Mouse (Mus musculus) liver, embryonic 15.5 days (tissue): ENCODE data around the gene Rnf40. TPM values are rescaled to one million over a fixed set of nuclear protein-coding genes. Genes with fewer than 3 reads are reported as not detected.
"Not testable (repeated sequence)": the region's sequence is repeated elsewhere in the genome, so short reads cannot be mapped to it uniquely, and the experiment has no call there.

Source experiments
- ATAC-seq: fragments of 200-750 bp; cut with Nextera tagmentation; 2 replicates; pipeline ENCODE4 v1.8.0; 2017; ENCODE audit warnings: moderate number of reproducible peaks, mild to moderate bottlenecking, moderate library complexity; ENCODE audit not compliant: insufficient read depth
- H3K27ac ChIP-seq: fragments of 300-500 bp; sonication (generic); replicated peaks from 2 replicates; pipeline ENCODE4 v1.5.1; 2015; ENCODE audit warnings: mild to moderate bottlenecking, inconsistent platforms
- H3K27me3 ChIP-seq: fragments of 300-500 bp; sonication (generic); 2 replicates; pipeline ENCODE4 v1.6.1; 2015; ENCODE audit warnings: mild to moderate bottlenecking, inconsistent platforms
- H3K36me3 ChIP-seq: fragments of 300-500 bp; sonication (generic); replicated peaks from 2 replicates; pipeline ENCODE4 v1.6.1; 2015; ENCODE audit warnings: moderate library complexity, mild to moderate bottlenecking, inconsistent platforms
- H3K4me1 ChIP-seq: fragments of 300-500 bp; sonication (generic); replicated peaks from 2 replicates; pipeline ENCODE4 v1.6.1; 2015; ENCODE audit warnings: inconsistent platforms
- H3K4me2 ChIP-seq: fragments of 300-500 bp; sonication (generic); 2 replicates; pipeline ENCODE4 v1.6.1; 2015; ENCODE audit warnings: moderate library complexity, mild to moderate bottlenecking, inconsistent platforms
- H3K4me3 ChIP-seq: fragments of 300-500 bp; sonication (generic); replicated peaks from 2 replicates; pipeline ENCODE4 v1.5.1; 2015; ENCODE audit warnings: mild to moderate bottlenecking, inconsistent platforms
- H3K9ac ChIP-seq: fragments of 300-500 bp; sonication (generic); 2 replicates; pipeline ENCODE4 v1.6.1; 2015; ENCODE audit warnings: moderate library complexity, mild to moderate bottlenecking, inconsistent platforms
- H3K9me3 ChIP-seq: fragments of 300-500 bp; sonication (generic); replicated peaks from 2 replicates; pipeline ENCODE4 v1.6.1; 2016; ENCODE audit warnings: inconsistent platforms
- WGBS: fragments of 180-500 bp; shearing (Covaris S2); methylation state at CpG from one replicate; pipeline ENCODE4 v1.1.7; 2015; ENCODE audit warnings: mixed read lengths; ENCODE audit not compliant: insufficient replicate concordance; 5-methylcytosine and 5-hydroxymethylcytosine counted together
- polyA plus RNA-seq: library from polyadenylated mRNA; unstranded; fragments of >200 nt; fragmentation: Nextera tagmentation; extraction: Ambion mirVana; gene quantifications from 2 replicates; pipeline ENCODE4 v1.2.1, GENCODE M21; 2015

The Rnf40 gene
- polyA plus RNA-seq, 1 experiment from 2014 or later, result 18.3 TPM

DNA sequence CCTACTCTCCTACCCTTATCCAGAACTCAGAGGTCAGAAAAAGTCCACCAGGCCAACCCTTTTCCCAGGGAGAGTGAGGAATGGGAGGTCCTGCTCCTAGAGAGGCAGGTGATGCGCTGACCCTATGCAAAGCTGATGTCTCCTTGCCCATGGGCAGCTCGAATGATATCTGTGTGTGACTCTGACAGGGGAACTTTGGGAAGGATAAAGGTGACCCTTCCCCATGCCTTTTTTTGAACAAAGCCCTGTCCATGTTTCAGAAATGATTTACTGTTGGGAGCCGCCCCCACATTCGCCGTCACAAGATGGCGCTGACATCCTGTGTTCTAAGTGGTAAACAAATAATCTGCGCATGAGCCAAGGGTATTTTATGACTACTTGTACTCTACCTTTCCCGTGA is 29.8 kb downstream of the Rnf40 start:
- 87% methylated on average over 7 of the region's 8 CpGs for WGBS
- H3K27me3 ChIP-seq, result peaks cover 22% of the 10 kb centered on the region
- H3K9ac ChIP-seq, H3K4me3 ChIP-seq, H3K36me3 ChIP-seq, H3K9me3 ChIP-seq, H3K27ac ChIP-seq, H3K4me2 ChIP-seq, ATAC-seq: not testable (repeated sequence)
- peaks cover 25% of the 10 kb centered on the region for H3K4me1 ChIP-seq

DNA sequence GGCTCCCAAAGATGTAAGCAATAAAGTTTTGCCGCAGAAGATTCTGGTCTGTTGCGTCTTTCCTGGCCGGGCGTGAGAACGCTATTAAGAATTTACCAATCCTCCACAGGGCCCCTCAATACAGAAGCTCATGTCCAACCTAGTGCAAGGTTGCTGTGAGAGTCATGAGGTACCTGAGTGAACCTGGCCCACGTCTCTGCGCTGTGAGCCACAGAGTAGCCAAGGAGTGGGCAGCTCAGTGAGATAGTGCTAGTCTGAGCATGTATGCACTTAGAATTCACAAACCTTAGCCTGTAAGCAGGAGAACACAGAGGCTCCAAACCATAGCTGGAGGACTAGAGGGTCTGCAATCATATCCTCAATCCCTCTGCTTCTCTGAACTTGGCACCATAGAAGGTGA is 37.5 kb downstream of the Rnf40 start:
- no peaks in the 10 kb centered on the region for H3K27me3 ChIP-seq
- no peaks in the 10 kb centered on the region for H3K9me3 ChIP-seq
- peak overlapping the region; percentile 64 for H3K4me2 ChIP-seq
- peak overlapping the region; percentile 81 for H3K27ac ChIP-seq
- H3K4me1 ChIP-seq, result peaks cover 21% of the 10 kb centered on the region
- H3K9ac ChIP-seq, result no peak overlapping the region
- H3K4me3 ChIP-seq, result peak overlapping the region; percentile 30
- 86% methylated on average over 7 of the region's 7 CpGs for WGBS
- ATAC-seq, result no peak
- no peaks in the 10 kb centered on the region for H3K36me3 ChIP-seq

DNA sequence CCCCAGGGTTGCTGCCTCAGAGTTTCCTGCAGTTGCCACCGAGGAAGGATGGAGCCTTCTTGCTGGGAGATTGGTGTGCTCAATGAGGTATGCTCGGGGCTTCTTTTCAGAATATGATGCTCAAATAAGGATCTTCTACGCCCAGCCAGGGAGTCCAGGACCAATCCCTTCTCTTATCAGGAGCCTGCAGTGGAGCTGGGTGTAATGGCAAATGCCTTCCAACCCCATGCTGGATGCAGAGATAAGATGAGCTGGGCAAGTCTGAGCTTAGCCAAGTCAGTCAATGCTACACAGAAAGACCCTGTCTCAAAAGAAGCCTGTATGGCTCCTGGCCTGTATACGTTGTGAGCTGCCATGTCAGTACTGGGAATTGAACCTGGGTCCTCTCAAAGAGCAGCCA is 37.9 kb downstream of the Rnf40 start:
- no peak overlapping the region for H3K9ac ChIP-seq
- peak; percentile 100 for ATAC-seq
- H3K27ac ChIP-seq, result peak overlapping the region; percentile 81
- no peaks in the 10 kb centered on the region for H3K27me3 ChIP-seq
- peak overlapping the region; percentile 64 for H3K4me2 ChIP-seq
- H3K4me3 ChIP-seq, result peak overlapping the region; percentile 30
- H3K4me1 ChIP-seq, result peaks cover 21% of the 10 kb centered on the region
- H3K9me3 ChIP-seq, result no peaks in the 10 kb centered on the region
- H3K36me3 ChIP-seq, result no peaks in the 10 kb centered on the region
- 16% methylated on average over 4 of the region's 4 CpGs for WGBS

DNA sequence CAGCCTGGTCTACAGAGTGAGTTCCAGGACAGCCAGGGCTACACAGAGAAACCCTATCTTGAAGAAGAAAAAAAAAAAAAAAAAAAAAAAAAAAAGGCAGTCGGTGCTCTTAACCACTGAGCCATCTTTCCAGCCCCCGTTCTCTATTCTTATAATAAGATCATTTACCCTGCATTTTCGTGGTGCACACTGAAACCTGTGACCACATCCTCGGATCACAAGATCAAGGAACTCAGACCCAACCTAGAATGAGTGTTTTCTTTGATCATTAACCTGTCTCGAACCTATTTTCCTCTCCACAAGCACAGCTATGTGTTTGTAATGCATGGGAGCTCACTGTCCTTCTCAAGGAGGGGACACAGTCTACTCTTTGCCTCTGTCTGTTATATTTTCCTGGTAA is 40.1 kb downstream of the Rnf40 start:
- H3K36me3 ChIP-seq, result no peaks in the 10 kb centered on the region
- no peak overlapping the region for H3K4me2 ChIP-seq
- H3K9me3 ChIP-seq, result no peaks in the 10 kb centered on the region
- H3K9ac ChIP-seq, result no peak overlapping the region
- WGBS, result 57% methylated on average over 5 of the region's 5 CpGs
- ATAC-seq, result no peak
- H3K27me3 ChIP-seq, result no peaks in the 10 kb centered on the region
- no peak overlapping the region for H3K4me3 ChIP-seq
- peaks cover 21% of the 10 kb centered on the region for H3K4me1 ChIP-seq
- no peak overlapping the region for H3K27ac ChIP-seq

DNA sequence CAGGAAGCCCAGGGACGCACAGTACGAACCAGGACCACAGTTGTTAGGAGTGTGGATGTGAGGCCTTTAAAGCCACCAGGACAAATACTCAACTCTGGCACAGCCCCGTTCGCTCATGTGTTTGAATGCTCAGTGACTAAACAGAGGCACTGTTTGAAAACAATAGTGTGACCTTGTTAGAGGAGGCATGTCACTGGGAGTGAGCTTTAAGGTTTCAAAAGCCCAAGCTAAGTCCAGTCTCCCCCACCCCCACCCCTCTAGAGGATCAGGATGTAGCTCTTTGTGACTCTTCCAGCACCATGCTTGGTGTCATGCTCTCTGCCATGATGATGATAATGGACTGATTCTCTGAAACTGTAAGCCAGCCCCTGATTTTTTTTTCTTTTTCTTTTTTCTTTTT is 42.8 kb downstream of the Rnf40 start:
- Histone ChIP-seq H3K4me1 (peaks cover 15% of the 10 kb centered on the region), H3K27me3 (peaks cover 26% of the 10 kb centered on the region), H3K9me3 (no peaks in the 10 kb centered on the region), H3K4me2 (no peak overlapping the region), H3K36me3 (no peaks in the 10 kb centered on the region), H3K4me3 (no peak overlapping the region), H3K9ac (no peak overlapping the region), H3K27ac (no peak overlapping the region)
- no peak for ATAC-seq
- WGBS, result 80% methylated on average over 4 of the region's 4 CpGs

DNA sequence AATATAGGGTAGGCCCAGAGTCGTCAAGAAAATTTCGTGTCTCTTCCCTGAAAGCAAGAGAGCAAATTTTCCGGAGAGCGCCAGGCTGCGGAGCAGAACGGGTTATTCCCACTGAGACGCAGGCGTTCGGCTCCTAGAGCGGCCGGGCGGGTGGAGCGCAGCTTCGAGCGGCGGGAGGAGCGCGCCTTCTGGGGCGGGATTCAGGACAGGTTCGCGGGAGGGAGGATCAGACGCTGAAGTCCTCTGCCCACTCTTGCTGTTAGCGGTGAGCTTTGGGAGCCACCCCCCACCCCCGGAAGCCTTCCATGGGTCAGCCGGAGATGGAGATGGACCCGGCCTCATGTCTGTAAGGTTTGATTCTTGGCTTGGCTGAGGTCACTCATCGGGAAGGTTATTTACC is 48.4 kb downstream of the Rnf40 start:
- under 1% methylated on average over 27 of the region's 27 CpGs for WGBS
- Histone ChIP-seq H3K4me3 (peak overlapping the region; percentile 38), H3K4me1 (peaks cover 7% of the 10 kb centered on the region), H3K27me3 (peaks cover 68% of the 10 kb centered on the region), H3K9me3 (no peaks in the 10 kb centered on the region), H3K27ac (no peak overlapping the region), H3K9ac (0 out of 2 replicates have a peak overlapping the region, but pooled peaks have one; percentile 5), H3K36me3 (no peaks in the 10 kb centered on the region), H3K4me2 (peak overlapping the region; percentile 50)
- ATAC-seq, result peak; percentile 47; the same call in 1 of the 2 replicates

DNA sequence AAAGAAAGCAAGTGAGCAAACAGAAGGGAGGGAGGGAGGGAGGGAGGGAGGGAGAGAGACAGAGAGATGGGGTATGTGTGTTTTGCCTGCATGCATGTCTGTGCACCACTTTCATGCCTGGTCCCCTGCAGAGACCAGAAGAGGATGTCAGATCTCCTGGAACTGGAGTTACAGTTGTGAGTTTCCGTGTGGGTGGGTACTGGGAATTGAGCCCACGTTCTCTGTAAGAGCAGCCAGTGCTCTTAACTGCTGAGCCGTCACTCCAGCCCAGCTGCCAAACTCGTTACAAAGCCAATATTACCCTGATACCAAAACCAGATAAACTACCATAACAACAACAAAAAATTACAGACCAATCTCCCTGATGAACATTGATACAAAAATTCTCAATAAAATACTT is 52.7 kb downstream of the Rnf40 start:
- no peak for ATAC-seq
- H3K27me3 ChIP-seq, result peaks cover 64% of the 10 kb centered on the region
- 37% methylated on average over 4 of the region's 4 CpGs for WGBS

DNA sequence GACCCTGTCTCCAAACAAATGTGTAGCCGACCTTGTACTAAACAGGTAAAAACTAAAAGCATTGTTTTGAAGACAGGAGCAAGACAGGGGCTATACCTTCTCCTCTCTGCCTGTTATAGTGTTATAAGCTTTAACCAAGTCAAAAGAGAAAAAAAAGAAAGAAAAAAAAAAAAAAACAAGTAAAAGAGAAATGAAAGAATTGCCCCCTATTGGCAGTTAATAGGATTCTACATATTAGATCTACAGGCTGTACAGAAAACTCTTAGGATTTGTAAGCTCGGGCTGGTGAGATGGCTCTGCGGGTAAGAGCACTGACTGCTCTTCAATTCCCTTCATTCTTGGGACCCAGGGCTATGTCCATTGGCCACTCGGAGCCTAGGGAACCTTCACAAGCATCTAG is 53.7 kb downstream of the Rnf40 start:
- peaks cover 56% of the 10 kb centered on the region for H3K27me3 ChIP-seq
- H3K9me3 ChIP-seq, result no peaks in the 10 kb centered on the region
- 56% methylated on average over 4 of the region's 4 CpGs for WGBS
- no peak for ATAC-seq
- no peak overlapping the region for H3K9ac ChIP-seq
- no peak overlapping the region for H3K4me2 ChIP-seq
- H3K4me1 ChIP-seq, result no peaks in the 10 kb centered on the region
- H3K27ac ChIP-seq, result no peak overlapping the region
- H3K36me3 ChIP-seq, result no peaks in the 10 kb centered on the region
- H3K4me3 ChIP-seq, result no peak overlapping the region

More for the DNA sequence above, 52.7 kb downstream of the Rnf40 start:
- Histone ChIP-seq H3K9ac (no peak overlapping the region), H3K4me3 (no peak overlapping the region), H3K4me2 (no peak overlapping the region), H3K36me3 (no peaks in the 10 kb centered on the region), H3K4me1 (peaks cover 7% of the 10 kb centered on the region), H3K27ac (no peak overlapping the region), H3K9me3 (no peaks in the 10 kb centered on the region)

DNA sequence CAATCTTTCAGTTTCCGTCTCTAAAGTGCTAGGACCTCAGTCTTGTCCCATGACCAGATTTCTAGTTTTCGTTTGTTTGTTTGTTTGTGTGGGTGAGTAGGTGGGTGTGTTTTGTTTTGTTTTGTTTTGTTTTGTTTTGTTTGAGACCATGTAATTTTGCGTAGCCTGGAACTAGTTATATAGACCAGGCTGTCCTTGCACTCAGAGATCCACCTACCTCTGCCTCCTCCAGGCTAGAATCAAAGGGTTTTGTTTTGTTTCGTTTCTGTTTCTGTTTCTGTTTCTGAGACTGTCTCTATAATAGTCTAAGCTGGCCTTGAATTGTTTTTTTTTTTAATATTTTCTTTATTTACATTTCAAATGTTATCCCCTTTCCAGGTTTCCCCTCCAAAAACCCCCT is 57.8 kb downstream of the Rnf40 start:
- peaks cover 26% of the 10 kb centered on the region for H3K27me3 ChIP-seq
- H3K27ac ChIP-seq, result no peak overlapping the region
- H3K4me3 ChIP-seq, result no peak overlapping the region
- no peaks in the 10 kb centered on the region for H3K36me3 ChIP-seq
- WGBS, result 63% methylated on average over 4 of the region's 4 CpGs
- ATAC-seq, result no peak
- H3K4me1 ChIP-seq, result no peaks in the 10 kb centered on the region
- no peak overlapping the region for H3K4me2 ChIP-seq
- H3K9me3 ChIP-seq, result no peaks in the 10 kb centered on the region
- H3K9ac ChIP-seq, result no peak overlapping the region

DNA sequence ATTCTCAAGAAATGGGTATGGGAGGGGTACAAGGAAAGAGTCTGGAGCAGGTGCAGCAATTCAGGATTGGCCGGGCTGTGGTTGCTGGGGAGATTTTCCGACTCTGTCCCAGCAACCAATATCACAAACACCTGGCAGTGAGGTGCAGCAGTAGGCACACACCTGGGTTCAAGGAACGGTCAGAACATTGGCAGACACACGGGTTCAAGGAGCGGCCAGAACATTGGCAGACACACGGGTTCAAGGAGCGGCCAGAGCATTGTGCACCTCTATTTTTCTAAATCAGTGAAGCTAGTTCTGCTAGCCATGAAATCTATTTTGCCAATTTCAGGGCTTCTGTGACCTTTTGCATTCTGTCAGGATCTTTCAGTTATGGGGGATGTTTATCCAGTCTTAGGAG is 59.0 kb downstream of the Rnf40 start:
- not testable (repeated sequence) for H3K4me2 ChIP-seq, H3K36me3 ChIP-seq, ATAC-seq, H3K9ac ChIP-seq, H3K4me3 ChIP-seq, H3K4me1 ChIP-seq, H3K27ac ChIP-seq, H3K9me3 ChIP-seq
- 81% methylated on average over 7 of the region's 7 CpGs for WGBS
- H3K27me3 ChIP-seq, result peaks cover 27% of the 10 kb centered on the region

DNA sequence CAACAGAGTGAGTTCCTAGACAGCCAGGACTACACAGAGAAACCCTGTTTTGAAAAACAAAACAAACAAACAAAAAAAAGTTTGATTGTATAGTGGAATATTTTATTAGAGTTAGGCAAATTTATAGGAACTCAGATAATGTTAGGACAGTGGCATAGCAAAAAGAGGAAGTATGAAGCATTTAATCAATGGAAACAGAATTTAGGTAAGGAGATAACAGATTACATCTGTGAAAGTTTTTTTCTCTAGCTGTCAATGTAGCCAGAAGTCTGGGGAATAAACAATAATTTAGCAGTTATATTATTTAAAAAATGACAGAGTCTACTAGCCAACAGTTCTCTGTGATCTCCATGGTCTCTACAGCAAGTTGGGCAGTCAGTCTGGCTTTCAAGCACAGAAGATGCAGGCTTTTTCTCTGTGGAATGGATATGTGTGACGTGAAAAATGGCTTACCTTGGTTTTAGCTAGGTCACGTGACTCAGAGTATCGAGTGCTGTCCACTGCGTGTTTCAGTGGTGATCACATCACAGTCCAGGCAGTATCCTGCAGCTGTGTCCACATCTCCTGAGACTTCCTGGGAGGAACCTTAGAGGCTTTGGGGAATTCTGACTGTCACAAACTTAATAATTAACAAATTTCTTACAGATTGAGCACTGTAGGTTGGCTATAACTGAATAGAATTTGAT is 60.1 kb downstream of the Rnf40 start:
- no peak overlapping the region for H3K4me3 ChIP-seq
- H3K9me3 ChIP-seq, result no peaks in the 10 kb centered on the region
- H3K9ac ChIP-seq, result no peak overlapping the region
- no peaks in the 10 kb centered on the region for H3K4me1 ChIP-seq
- WGBS, result 61% methylated on average over 4 of the region's 4 CpGs
- H3K27me3 ChIP-seq, result peaks cover 26% of the 10 kb centered on the region
- H3K27ac ChIP-seq, result no peak overlapping the region
- no peak overlapping the region for H3K4me2 ChIP-seq
- no peak for ATAC-seq
- no peaks in the 10 kb centered on the region for H3K36me3 ChIP-seq

DNA sequence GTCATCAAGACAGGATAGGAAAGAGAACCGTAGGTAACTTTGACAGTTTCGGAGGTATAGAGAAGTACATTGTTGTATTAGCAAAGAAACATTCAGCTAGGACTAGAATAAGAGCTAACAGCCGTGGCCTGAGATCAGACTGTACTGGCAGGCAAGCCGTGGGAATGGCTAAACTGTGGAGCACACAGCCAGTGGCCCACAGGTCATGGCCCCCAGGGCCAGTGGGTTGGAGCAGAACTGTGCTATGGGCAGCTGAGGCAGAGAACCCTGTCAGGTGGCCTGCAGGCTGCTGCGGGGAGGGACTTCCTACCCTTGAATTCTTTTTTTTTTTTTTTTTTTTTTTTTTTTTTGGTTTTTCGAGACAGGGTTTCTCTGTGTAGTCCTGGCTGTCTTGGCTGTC is 60.6 kb downstream of the Rnf40 start:
- Histone ChIP-seq H3K4me1 (no peaks in the 10 kb centered on the region), H3K4me3 (no peak overlapping the region), H3K27me3 (peaks cover 26% of the 10 kb centered on the region), H3K4me2 (no peak overlapping the region), H3K9me3 (no peaks in the 10 kb centered on the region), H3K36me3 (no peaks in the 10 kb centered on the region), H3K27ac (no peak overlapping the region), H3K9ac (no peak overlapping the region)
- no peak for ATAC-seq
- 70% methylated on average over 6 of the region's 6 CpGs for WGBS
